Mouse (Mus musculus) kidney, adult 2 months (tissue): ENCODE measurements around the gene Prkar1b.

ENCODE experiments used
- CTCF ChIP-seq: fragments of 200-500 bp; conservative IDR thresholded peaks from 2 replicates; pipeline ENCODE4 v1.5.1; 2011; ENCODE audit warnings: low read depth, mild to moderate bottlenecking, control low read depth, low read length, moderate library complexity, mixed read lengths; ENCODE audit not compliant: insufficient read depth, insufficient read length
- POLR2A ChIP-seq: fragments of 200-500 bp; IDR thresholded peaks from one replicate; pipeline ENCODE4 v1.6.1; 2011; ENCODE audit warnings: low read depth, low read length, control low read depth

GRCm38 (mm10) chr5:139125717-139126116, 24.1 kb downstream of the Prkar1b start:
- no peak for TF ChIP-seq CTCF
- TF ChIP-seq POLR2A = no peak
